Mouse (Mus musculus) spleen, adult 2 months (tissue): ENCODE results near the gene Psma3. TPM values are rescaled to one million over a fixed set of nuclear protein-coding genes. Genes with fewer than 3 reads are reported as not detected.

Experiments used
- DNase-seq, 2 experiments: peaks; one replicate each; pipeline versions ENCODE4 v3.0.0 to v3.0.0-alpha.2; 2012 to 2021; ENCODE audit warnings: low spot score in 2 of 2, low read depth in 1 of 2
- H3K27ac ChIP-seq: fragments of 200-500 bp; 2 replicates; pipeline ENCODE4 v1.5.1; 2012; ENCODE audit warnings: low read length, inconsistent platforms; ENCODE audit not compliant: insufficient read depth
- H3K27me3 ChIP-seq: fragments of 200-500 bp; 2 replicates; pipeline ENCODE4 v1.6.1; 2012; ENCODE audit warnings: mild to moderate bottlenecking, moderate library complexity, low read length, inconsistent platforms; ENCODE audit not compliant: control insufficient read depth, insufficient read depth
- H3K36me3 ChIP-seq: fragments of 200-500 bp; 2 replicates; pipeline ENCODE4 v1.6.1; 2012; ENCODE audit warnings: mild to moderate bottlenecking, low read length, inconsistent platforms; ENCODE audit not compliant: control insufficient read depth, insufficient read depth
- H3K4me1 ChIP-seq: fragments of 200-500 bp; 2 replicates; pipeline ENCODE4 v1.6.1; 2011; ENCODE audit warnings: inconsistent platforms; ENCODE audit not compliant: control insufficient read depth, insufficient read depth, insufficient read length
- H3K4me3 ChIP-seq: fragments of 200-500 bp; 2 replicates; pipeline ENCODE4 v1.5.1; 2011; ENCODE audit warnings: mild to moderate bottlenecking, inconsistent platforms; ENCODE audit not compliant: insufficient read depth, insufficient read length; ENCODE audit errors: extremely low read depth
- CTCF ChIP-seq: fragments of 200-500 bp; IDR thresholded peaks from 2 replicates; pipeline ENCODE4 v1.5.1; 2011; ENCODE audit warnings: mild to moderate bottlenecking, inconsistent platforms; ENCODE audit not compliant: insufficient read depth, insufficient read length, insufficient replicate concordance; ENCODE audit errors: extremely low read depth
- POLR2A ChIP-seq: fragments of 200-500 bp; IDR thresholded peaks from 2 replicates; pipeline ENCODE4 v1.6.1; 2011; ENCODE audit warnings: low read depth, low read length, inconsistent platforms
- WGBS: fragments of 180-500 bp; shearing (Covaris S2); methylation state at CpG from one replicate; pipeline ENCODE4 v1.1.7; 2018; 5-methylcytosine and 5-hydroxymethylcytosine counted together
- polyA plus RNA-seq: library from polyadenylated mRNA; depleted of rRNA; stranded (reverse); fragments of >200 nt; gene quantifications from 2 replicates; pipeline ENCODE4 v1.2.3, GENCODE M21; 2012

Psma3 gene
- polyA plus RNA-seq, 1 experiment, result 11.0 TPM

- peak; percentile 96 for TF ChIP-seq POLR2A
- no peak for TF ChIP-seq CTCF
- peak; percentile 95 to 100 for DNase-seq
- Histone ChIP-seq H3K36me3 (peaks cover 12% of the 10 kb centered on the region), H3K27me3 (0 out of 2 replicates have a peak, but pooled peaks cover 1% of the 10 kb centered on the region), H3K27ac (peak within 1 kb of the TSS; percentile 99), H3K4me3 (peak within 1 kb of the TSS; percentile 89), H3K4me1 (peaks cover 8% of the 10 kb centered on the region)
- under 1% methylated on average over 61 of the region's 61 CpGs for WGBS
Measured at GRCm38 (mm10) chr12:71015363-71016210, 41.2 kb downstream of the Psma3 start, which contains the start of gene Arid4a. TSS of gene Arid4a (plus strand) at chr12:71015990.

GRCm38 (mm10) chr12:71016211-71016502 is 41.7 kb downstream of the Psma3 start:
- DNase-seq, result no peak
- no peak for TF ChIP-seq CTCF
- no peak for TF ChIP-seq POLR2A
- H3K27ac ChIP-seq, result peak overlapping the region; percentile 95
- 0 out of 2 replicates have a peak, but pooled peaks cover 1% of the 10 kb centered on the region for H3K27me3 ChIP-seq
- peaks cover 17% of the 10 kb centered on the region for H3K36me3 ChIP-seq
- whole genome bisulfite sequencing, result under 1% methylated on average over 33 of the region's 33 CpGs
- peaks cover 8% of the 10 kb centered on the region for H3K4me1 ChIP-seq
- H3K4me3 ChIP-seq, result peak overlapping the region; percentile 84

- peak overlapping the region; percentile 95 for H3K27ac ChIP-seq
Measured at GRCm38 (mm10) chr12:71016503-71017241, 42.3 kb downstream of the Psma3 start.

GRCm38 (mm10) chr12:71017242-71017571 is 42.8 kb downstream of the Psma3 start:
- peak overlapping the region; percentile 95 for H3K27ac ChIP-seq
- H3K36me3 ChIP-seq, result peaks cover 22% of the 10 kb centered on the region
- H3K4me1 ChIP-seq, result peaks cover 5% of the 10 kb centered on the region
- no peak for TF ChIP-seq CTCF
- no peak for TF ChIP-seq POLR2A
- DNase-seq, result no peak
- WGBS, result under 1% methylated on average over 5 of the region's 5 CpGs
- H3K27me3 ChIP-seq, result 0 out of 2 replicates have a peak, but pooled peaks cover 1% of the 10 kb centered on the region
- H3K4me3 ChIP-seq, result peak overlapping the region; percentile 84

More at GRCm38 (mm10) chr12:71016503-71017241, 42.3 kb downstream of the Psma3 start:
- Histone ChIP-seq H3K4me3 (peak overlapping the region; percentile 84), H3K27me3 (0 out of 2 replicates have a peak, but pooled peaks cover 1% of the 10 kb centered on the region), H3K36me3 (peaks cover 20% of the 10 kb centered on the region), H3K4me1 (peaks cover 8% of the 10 kb centered on the region)
- 1% methylated on average over 67 of the region's 82 CpGs for WGBS
- peak in 1 of 2 experiments; percentile 50 for DNase-seq
- TF ChIP-seq POLR2A (no peak), CTCF (no peak)

- no peak for DNase-seq
- no peak for TF ChIP-seq POLR2A
- no peak for TF ChIP-seq CTCF
- WGBS, result 51% methylated on average over 10 of the region's 10 CpGs
- Histone ChIP-seq H3K27ac (no peak overlapping the region), H3K4me1 (peaks cover 3% of the 10 kb centered on the region), H3K4me3 (peak overlapping the region; percentile 17; the same call in 1 of the 2 replicates), H3K36me3 (peaks cover 24% of the 10 kb centered on the region), H3K27me3 (0 out of 2 replicates have a peak, but pooled peaks cover 1% of the 10 kb centered on the region)
Measured at GRCm38 (mm10) chr12:71017827-71018226, 43.4 kb downstream of the Psma3 start.

- H3K27ac ChIP-seq, result no peak overlapping the region
- H3K36me3 ChIP-seq, result peaks cover 31% of the 10 kb centered on the region
- no peak overlapping the region for H3K4me3 ChIP-seq
- 90% methylated on average over 8 of the region's 8 CpGs for WGBS
- no peaks in the 10 kb centered on the region; the same call in 1 of the 2 replicates for H3K4me1 ChIP-seq
- TF ChIP-seq POLR2A, result no peak
- no peak for TF ChIP-seq CTCF
- no peak for DNase-seq
- H3K27me3 ChIP-seq, result 0 out of 2 replicates have a peak, but pooled peaks cover 1% of the 10 kb centered on the region
Measured at GRCm38 (mm10) chr12:71019211-71019610, 44.8 kb downstream of the Psma3 start.
